Mouse (Mus musculus) liver, adult 2 months (tissue): ENCODE measurements around the gene Actl6a. TPM values are rescaled to one million over a fixed set of nuclear protein-coding genes. Genes with fewer than 3 reads are reported as not detected.
"Not testable (repeated sequence)": the region's sequence is repeated elsewhere in the genome, so short reads cannot be mapped to it uniquely, and the experiment has no call there.

ENCODE experiments used
- DNase-seq: peaks from one replicate; pipeline ENCODE4 v3.0.0-alpha.2; 2011; ENCODE audit warnings: low read depth, low spot score; ENCODE audit errors: extremely low read depth
- H3K27ac ChIP-seq: fragments of 200-500 bp; replicated peaks from 2 replicates; pipeline ENCODE4 v1.5.1; 2012; ENCODE audit warnings: low read depth, mild to moderate bottlenecking, control low read depth, inconsistent platforms, low read length; ENCODE audit not compliant: insufficient read depth
- H3K27me3 ChIP-seq: fragments of 200-500 bp; 2 replicates; pipeline ENCODE4 v1.6.1; 2012; ENCODE audit warnings: mild to moderate bottlenecking, moderate library complexity, low read length, inconsistent platforms; ENCODE audit not compliant: control insufficient read depth, insufficient read depth
- H3K36me3 ChIP-seq: fragments of 200-500 bp; 2 replicates; pipeline ENCODE4 v1.6.1; 2012; ENCODE audit warnings: low read length, inconsistent platforms; ENCODE audit not compliant: control insufficient read depth, insufficient read depth
- H3K4me1 ChIP-seq: fragments of 200-500 bp; 2 replicates; pipeline ENCODE4 v1.6.1; 2011; ENCODE audit warnings: low read length; ENCODE audit not compliant: control insufficient read depth, insufficient read depth
- H3K4me3 ChIP-seq: fragments of 200-500 bp; 2 replicates; pipeline ENCODE4 v1.5.1; 2011; ENCODE audit warnings: low read depth, mild to moderate bottlenecking, control low read depth, low read length, moderate library complexity; ENCODE audit not compliant: insufficient read depth
- H3K79me2 ChIP-seq: fragments of 200-500 bp; 2 replicates; pipeline ENCODE4 v1.6.1; 2012; ENCODE audit warnings: inconsistent platforms, mild to moderate bottlenecking, low read length, moderate library complexity; ENCODE audit not compliant: control insufficient read depth, insufficient read depth
- H3K9ac ChIP-seq: fragments of 200-500 bp; 2 replicates; pipeline ENCODE4 v1.6.1; 2012; ENCODE audit warnings: low read depth, mild to moderate bottlenecking, control low read depth, inconsistent platforms, low read length
- CTCF ChIP-seq: fragments of 200-500 bp; IDR thresholded peaks from 2 replicates; pipeline ENCODE4 v1.5.1; 2011; ENCODE audit warnings: low read depth, low read length, control low read depth
- POLR2A ChIP-seq: fragments of 200-500 bp; IDR thresholded peaks from 2 replicates; pipeline ENCODE4 v1.6.1; 2011; ENCODE audit warnings: low read length, control low read depth; ENCODE audit not compliant: insufficient read depth; ENCODE audit errors: extremely low read depth
- WGBS: fragments of 180-500 bp; shearing (Covaris S2); methylation state at CpG from one replicate; pipeline ENCODE4 v1.1.7; 2018; 5-methylcytosine and 5-hydroxymethylcytosine counted together
- polyA plus RNA-seq: library from polyadenylated mRNA; depleted of rRNA; stranded (reverse); fragments of >200 nt; gene quantifications from 2 replicates; pipeline ENCODE4 v1.2.3, GENCODE M21; 2012
- total RNA-seq: library from RNA; depleted of rRNA; stranded (reverse); fragments of >200 nt; gene quantifications from 2 replicates; pipeline ENCODE4 v1.2.3, GENCODE M21; 2014

Actl6a gene
- total and polyA plus RNA-seq, 2 experiments = 10.6 to 16.3 TPM

- TF ChIP-seq POLR2A = no peak
- no peak for TF ChIP-seq CTCF
- Histone ChIP-seq H3K4me1 (no peaks in the 10 kb centered on the region), H3K27me3 (no peaks in the 10 kb centered on the region), H3K36me3 (peaks cover 37% of the 10 kb centered on the region), H3K79me2 (0 out of 2 replicates have a peak, but pooled peaks cover 2% of the 10 kb centered on the region), H3K4me3 (no peak overlapping the region), H3K27ac (no peak overlapping the region), H3K9ac (no peak overlapping the region)
- DNase-seq = no peak
- WGBS = 91% methylated on average over 3 of the region's 3 CpGs
Measured at GRCm38 (mm10) chr3:32713711-32714110, 7.6 kb downstream of the Actl6a start.

GRCm38 (mm10) chr3:32717403-32717802, 11.3 kb downstream of the Actl6a start:
- not testable (repeated sequence) for DNase-seq, H3K27me3 ChIP-seq, H3K79me2 ChIP-seq, H3K27ac ChIP-seq, H3K4me3 ChIP-seq, H3K9ac ChIP-seq, H3K4me1 ChIP-seq
- 95% methylated on average over 6 of the region's 6 CpGs for WGBS
- H3K36me3 ChIP-seq = peaks cover 62% of the 10 kb centered on the region

GRCm38 (mm10) chr3:32718271-32718670, 12.2 kb downstream of the Actl6a start:
- no peak overlapping the region for H3K9ac ChIP-seq
- H3K79me2 ChIP-seq = no peaks in the 10 kb centered on the region
- H3K4me3 ChIP-seq = no peak overlapping the region
- no peaks in the 10 kb centered on the region for H3K4me1 ChIP-seq
- no peak overlapping the region for H3K27ac ChIP-seq
- H3K27me3 ChIP-seq = no peaks in the 10 kb centered on the region
- peaks cover 67% of the 10 kb centered on the region for H3K36me3 ChIP-seq
- no peak for DNase-seq
- 96% methylated on average over 5 of the region's 5 CpGs for WGBS
- TF ChIP-seq CTCF = no peak
- TF ChIP-seq POLR2A = no peak

- DNase-seq = no peak
- Histone ChIP-seq H3K27ac (no peak overlapping the region), H3K4me1 (no peaks in the 10 kb centered on the region), H3K9ac (no peak overlapping the region), H3K36me3 (peaks cover 62% of the 10 kb centered on the region), H3K4me3 (no peak overlapping the region), H3K27me3 (no peaks in the 10 kb centered on the region), H3K79me2 (no peaks in the 10 kb centered on the region)
- 95% methylated on average over 7 of the region's 7 CpGs for WGBS
- TF ChIP-seq CTCF = no peak
- TF ChIP-seq POLR2A = no peak
Measured at GRCm38 (mm10) chr3:32724191-32724590, 18.1 kb downstream of the Actl6a start.

- WGBS = 89% methylated on average over 5 of the region's 5 CpGs
- no peak for TF ChIP-seq POLR2A
- no peak for TF ChIP-seq CTCF
- no peak overlapping the region for H3K4me3 ChIP-seq
- H3K36me3 ChIP-seq = peaks cover 58% of the 10 kb centered on the region
- no peak overlapping the region for H3K27ac ChIP-seq
- no peak for DNase-seq
- H3K9ac ChIP-seq = no peak overlapping the region
- no peaks in the 10 kb centered on the region for H3K79me2 ChIP-seq
- no peaks in the 10 kb centered on the region for H3K27me3 ChIP-seq
- H3K4me1 ChIP-seq = no peaks in the 10 kb centered on the region
Measured at GRCm38 (mm10) chr3:32725951-32726350, 19.9 kb downstream of the Actl6a start.

- Histone ChIP-seq H3K79me2 (no peaks in the 10 kb centered on the region), H3K9ac (no peak overlapping the region), H3K27ac (no peak overlapping the region), H3K27me3 (no peaks in the 10 kb centered on the region), H3K4me1 (no peaks in the 10 kb centered on the region), H3K4me3 (no peak overlapping the region), H3K36me3 (peaks cover 51% of the 10 kb centered on the region)
- no peak for DNase-seq
- WGBS = 69% methylated on average over 4 of the region's 4 CpGs
- TF ChIP-seq POLR2A (no peak), CTCF (no peak)
Measured at GRCm38 (mm10) chr3:32727861-32728260, 21.8 kb downstream of the Actl6a start.
